Mouse (Mus musculus) adrenal gland, adult (tissue): ENCODE data around the gene Tnks1bp1.
A peak's percentile ranks its signal among the peaks of the same experiment; 100 is the strongest.

ENCODE experiments used
- DNase-seq, 2 experiments: peaks; one replicate each; pipeline ENCODE4 v3.0.0; 2022 to 2023; ENCODE audit warnings: low spot score in 1 of 2; ENCODE audit not compliant: inconsistent age in 2 of 2

Gene Tnks1bp1

DNA sequence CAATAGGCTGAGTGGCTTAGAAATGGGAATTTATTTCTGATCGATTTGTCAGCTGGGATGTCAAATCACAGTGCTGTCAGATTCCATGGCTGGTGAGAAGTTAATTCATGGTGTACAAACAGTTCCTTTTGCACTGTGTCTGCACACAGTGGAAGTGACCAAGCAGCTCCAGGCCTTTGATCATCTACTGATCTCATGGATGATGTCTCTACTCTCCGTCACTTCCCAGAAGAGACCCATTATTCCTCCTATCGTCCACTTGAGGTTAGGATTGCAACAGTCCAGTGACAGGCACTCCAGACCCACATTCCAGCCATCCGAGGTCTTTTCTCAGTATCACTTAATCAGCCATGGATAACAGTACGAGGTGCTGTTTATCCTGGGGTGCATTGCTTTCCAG is 25.9 kb downstream of the Tnks1bp1 start:
- no peak for DNase-seq

GRCm38 (mm10) chr2:85088716-85089646 is 41.2 kb downstream of the Tnks1bp1 start:
- no peak for DNase-seq

- DNase-seq = no peak
Observed at GRCm38 (mm10) chr2:85091325-85091724, 43.5 kb downstream of the Tnks1bp1 start.

- DNase-seq = peak; percentile 30 to 67
Observed at GRCm38 (mm10) chr2:85093376-85093775, 45.6 kb downstream of the Tnks1bp1 start.

- DNase-seq = peak; percentile 41 to 73
Observed at GRCm38 (mm10) chr2:85095906-85096305, 48.1 kb downstream of the Tnks1bp1 start.

GRCm38 (mm10) chr2:85098014-85098413 is 50.2 kb downstream of the Tnks1bp1 start:
- DNase-seq = no peak

- peak; percentile 61 to 77 for DNase-seq
Observed at GRCm38 (mm10) chr2:85098824-85099511, 51.1 kb downstream of the Tnks1bp1 start.

- DNase-seq = no peak
Observed at GRCm38 (mm10) chr2:85103201-85103600, 55.4 kb downstream of the Tnks1bp1 start.

DNA sequence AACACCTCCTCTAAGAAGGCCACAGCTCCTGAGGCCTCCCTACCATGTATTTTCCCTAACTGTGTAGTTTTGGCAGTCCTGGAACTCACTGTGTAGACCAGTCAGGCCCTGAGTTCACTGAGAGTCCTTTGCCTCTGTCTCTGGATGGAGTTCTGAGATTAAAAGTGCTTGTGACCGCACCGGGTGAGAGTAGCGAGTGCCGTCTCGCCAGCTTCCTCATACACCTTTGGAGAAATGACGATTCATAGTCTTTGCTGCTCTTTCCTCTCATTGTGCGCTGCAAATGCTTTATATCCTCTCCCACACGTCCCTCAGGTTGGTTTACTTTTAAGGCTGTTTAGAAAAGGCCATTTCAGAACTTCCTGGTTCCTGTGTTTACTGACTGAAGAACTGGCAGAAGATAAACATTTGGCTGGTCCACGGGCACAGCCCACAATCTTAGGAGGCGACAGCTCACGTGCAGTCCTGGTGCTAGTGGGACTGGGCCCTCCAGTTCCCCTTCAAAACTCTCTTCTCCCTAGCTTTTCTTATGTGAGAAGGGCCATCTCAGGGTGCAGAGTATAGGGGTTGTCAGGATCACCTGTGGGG is 57.7 kb downstream of the Tnks1bp1 start:
- DNase-seq = no peak

- DNase-seq = no peak
Observed at GRCm38 (mm10) chr2:85106068-85106790, 58.4 kb downstream of the Tnks1bp1 start.

DNA sequence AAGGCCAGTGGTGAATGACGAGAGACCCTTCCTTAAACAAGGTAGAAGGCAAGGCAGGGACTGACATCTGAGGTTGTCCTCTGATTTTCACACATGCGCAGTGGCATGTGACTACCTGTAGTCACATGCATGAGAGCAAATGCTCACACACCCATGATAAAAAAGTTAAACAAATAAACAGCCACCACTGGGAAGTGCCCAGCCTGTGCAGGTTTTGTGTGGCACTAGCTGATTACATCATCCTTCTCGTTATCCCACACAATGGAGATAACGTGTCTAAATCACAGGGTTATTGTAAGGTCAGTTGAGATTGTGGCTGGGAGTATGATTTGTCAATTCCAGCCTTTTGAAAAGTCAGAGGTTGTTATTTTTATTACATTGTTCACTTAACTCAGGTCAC is 59.1 kb downstream of the Tnks1bp1 start:
- no peak for DNase-seq

DNA sequence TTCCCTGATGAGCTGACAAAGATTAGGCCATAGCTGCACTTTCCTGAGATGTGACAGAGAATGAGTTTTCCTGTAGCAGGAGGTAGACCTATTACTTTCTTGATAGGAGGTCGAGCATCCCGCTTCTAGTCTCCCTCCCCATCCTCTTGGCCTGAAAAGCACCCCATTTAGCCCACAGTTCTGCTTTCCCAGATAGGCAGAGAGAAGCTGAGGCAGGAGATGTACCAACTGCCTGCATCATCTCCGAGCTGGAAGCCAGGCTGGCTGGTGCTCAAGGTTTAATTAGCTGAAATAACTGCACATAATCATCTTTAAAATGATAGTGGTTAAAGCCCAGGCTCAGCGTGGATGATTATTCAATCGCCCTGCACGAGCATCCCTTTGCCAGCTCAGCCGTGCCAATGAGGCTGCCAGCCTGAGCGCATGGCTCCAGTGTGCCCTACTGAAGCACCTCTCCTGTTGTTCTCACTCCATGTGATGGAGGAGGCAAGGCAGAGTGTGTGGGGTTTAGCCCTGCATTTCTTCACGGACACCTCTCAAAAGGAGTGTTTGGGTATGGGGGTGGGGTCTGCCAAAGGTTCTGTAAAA is 62.6 kb downstream of the Tnks1bp1 start:
- no peak for DNase-seq
